Mouse (Mus musculus) megakaryocyte, embryonic 14.5 days (primary cell): ENCODE data around the gene Arhgap15. TPM values are rescaled to one million over a fixed set of nuclear protein-coding genes. Genes with fewer than 3 reads are reported as not detected.

Source experiments
- H3K27me3 ChIP-seq: replicated peaks from 2 replicates; pipeline ENCODE3; 2012; ENCODE audit warnings: inconsistent platforms
- H3K36me3 ChIP-seq: replicated peaks from 2 replicates; pipeline ENCODE3; 2012; ENCODE audit warnings: low read length, inconsistent platforms, mixed read lengths
- H3K4me1 ChIP-seq: 2 replicates; pipeline ENCODE4 v1.6.1; 2012; ENCODE audit warnings: inconsistent platforms
- H3K4me3 ChIP-seq: replicated peaks from 2 replicates; pipeline ENCODE3; 2012; ENCODE audit warnings: moderate library complexity, mild to moderate bottlenecking, inconsistent platforms
- H3K9me3 ChIP-seq: 2 replicates; pipeline ENCODE4 v1.6.1; 2012; ENCODE audit warnings: inconsistent platforms
- FLI1 ChIP-seq: IDR thresholded peaks from 2 replicates; pipeline ENCODE4 v1.6.1; 2012; ENCODE audit warnings: low read length, inconsistent platforms, mixed read lengths
- GATA1 ChIP-seq: IDR thresholded peaks from 3 replicates; pipeline ENCODE4 v1.6.1; 2012; ENCODE audit warnings: mixed read lengths, low read length, inconsistent platforms, borderline replicate concordance
- polyA plus RNA-seq: library from polyadenylated mRNA; stranded (reverse); fragments of >175 nt; gene quantifications from 2 replicates; pipeline ENCODE4 v1.2.3, GENCODE M21; 2012; ENCODE audit warnings: low replicate concordance; ENCODE audit not compliant: insufficient read depth

Gene Arhgap15
- polyA plus RNA-seq, 1 experiment: 0.25 TPM

- no peaks in the 10 kb centered on the region for H3K27me3 ChIP-seq
- H3K4me3 ChIP-seq: peak overlapping the region; percentile 26
- TF ChIP-seq GATA1 (no peak), FLI1 (no peak)
- H3K4me1 ChIP-seq: peaks cover 51% of the 10 kb centered on the region
- no peaks in the 10 kb centered on the region for H3K36me3 ChIP-seq
- H3K9me3 ChIP-seq: no peaks in the 10 kb centered on the region
Observed at GRCm38 (mm10) chr2:43796448-43796847, 47.8 kb downstream of the Arhgap15 start.

- Histone ChIP-seq H3K4me1 (peaks cover 7% of the 10 kb centered on the region; the same call in 1 of the 2 replicates), H3K27me3 (no peaks in the 10 kb centered on the region), H3K36me3 (no peaks in the 10 kb centered on the region), H3K9me3 (no peaks in the 10 kb centered on the region), H3K4me3 (no peak overlapping the region)
- TF ChIP-seq GATA1 (no peak), FLI1 (no peak)
Observed at GRCm38 (mm10) chr2:43805960-43806744, 57.5 kb downstream of the Arhgap15 start.

- H3K36me3 ChIP-seq: no peaks in the 10 kb centered on the region
- TF ChIP-seq GATA1: no peak
- no peak for TF ChIP-seq FLI1
- no peaks in the 10 kb centered on the region for H3K9me3 ChIP-seq
- no peaks in the 10 kb centered on the region for H3K27me3 ChIP-seq
- H3K4me1 ChIP-seq: no peaks in the 10 kb centered on the region; the same call in 1 of the 2 replicates
- H3K4me3 ChIP-seq: no peak overlapping the region
Observed at GRCm38 (mm10) chr2:43815896-43816787, 67.5 kb downstream of the Arhgap15 start.

GRCm38 (mm10) chr2:43816788-43817581 lies 68.4 kb downstream of the Arhgap15 start:
- Histone ChIP-seq H3K9me3 (no peaks in the 10 kb centered on the region), H3K4me1 (no peaks in the 10 kb centered on the region; the same call in 1 of the 2 replicates), H3K4me3 (no peak overlapping the region), H3K27me3 (no peaks in the 10 kb centered on the region), H3K36me3 (no peaks in the 10 kb centered on the region)
- TF ChIP-seq GATA1 (no peak), FLI1 (no peak)

- no peaks in the 10 kb centered on the region for H3K27me3 ChIP-seq
- H3K4me3 ChIP-seq: no peak overlapping the region
- no peaks in the 10 kb centered on the region for H3K36me3 ChIP-seq
- H3K9me3 ChIP-seq: no peaks in the 10 kb centered on the region
- TF ChIP-seq FLI1: no peak
- peaks cover 24% of the 10 kb centered on the region for H3K4me1 ChIP-seq
Observed at GRCm38 (mm10) chr2:43835931-43836330, 87.3 kb downstream of the Arhgap15 start.

- Histone ChIP-seq H3K9me3 (no peaks in the 10 kb centered on the region), H3K4me1 (peaks cover 17% of the 10 kb centered on the region), H3K27me3 (no peaks in the 10 kb centered on the region), H3K36me3 (peaks cover 2% of the 10 kb centered on the region), H3K4me3 (no peak overlapping the region)
- TF ChIP-seq FLI1 (no peak), GATA1 (no peak)
Observed at GRCm38 (mm10) chr2:43841644-43842043, 93.0 kb downstream of the Arhgap15 start.

- H3K27me3 ChIP-seq: no peaks in the 10 kb centered on the region
- no peaks in the 10 kb centered on the region for H3K36me3 ChIP-seq
- TF ChIP-seq GATA1 (no peak), FLI1 (no peak)
- H3K4me1 ChIP-seq: 0 out of 2 replicates have a peak, but pooled peaks cover 3% of the 10 kb centered on the region
- no peak overlapping the region for H3K4me3 ChIP-seq
- no peaks in the 10 kb centered on the region for H3K9me3 ChIP-seq
Observed at GRCm38 (mm10) chr2:43851195-43851594, 102.6 kb downstream of the Arhgap15 start.

- no peak for TF ChIP-seq GATA1
- no peak for TF ChIP-seq FLI1
- no peaks in the 10 kb centered on the region for H3K9me3 ChIP-seq
- no peaks in the 10 kb centered on the region for H3K36me3 ChIP-seq
- H3K4me1 ChIP-seq: peaks cover 11% of the 10 kb centered on the region
- no peaks in the 10 kb centered on the region for H3K27me3 ChIP-seq
- H3K4me3 ChIP-seq: no peak overlapping the region
Observed at GRCm38 (mm10) chr2:43862709-43863108, 114.1 kb downstream of the Arhgap15 start.

- Histone ChIP-seq H3K36me3 (no peaks in the 10 kb centered on the region), H3K27me3 (no peaks in the 10 kb centered on the region), H3K9me3 (no peaks in the 10 kb centered on the region), H3K4me1 (no peaks in the 10 kb centered on the region), H3K4me3 (no peak overlapping the region)
- no peak for TF ChIP-seq GATA1
- no peak for TF ChIP-seq FLI1
Observed at GRCm38 (mm10) chr2:43902403-43902973, 153.9 kb downstream of the Arhgap15 start.
